Mouse (Mus musculus): ENCODE data around the gene Card11. TPM values are rescaled to one million over a fixed set of nuclear protein-coding genes. Genes with fewer than 3 reads are reported as not detected.

The Card11 gene
- polyA plus RNA-seq, 1 experiment from 2014 or later, result 0.06 TPM

DNA sequence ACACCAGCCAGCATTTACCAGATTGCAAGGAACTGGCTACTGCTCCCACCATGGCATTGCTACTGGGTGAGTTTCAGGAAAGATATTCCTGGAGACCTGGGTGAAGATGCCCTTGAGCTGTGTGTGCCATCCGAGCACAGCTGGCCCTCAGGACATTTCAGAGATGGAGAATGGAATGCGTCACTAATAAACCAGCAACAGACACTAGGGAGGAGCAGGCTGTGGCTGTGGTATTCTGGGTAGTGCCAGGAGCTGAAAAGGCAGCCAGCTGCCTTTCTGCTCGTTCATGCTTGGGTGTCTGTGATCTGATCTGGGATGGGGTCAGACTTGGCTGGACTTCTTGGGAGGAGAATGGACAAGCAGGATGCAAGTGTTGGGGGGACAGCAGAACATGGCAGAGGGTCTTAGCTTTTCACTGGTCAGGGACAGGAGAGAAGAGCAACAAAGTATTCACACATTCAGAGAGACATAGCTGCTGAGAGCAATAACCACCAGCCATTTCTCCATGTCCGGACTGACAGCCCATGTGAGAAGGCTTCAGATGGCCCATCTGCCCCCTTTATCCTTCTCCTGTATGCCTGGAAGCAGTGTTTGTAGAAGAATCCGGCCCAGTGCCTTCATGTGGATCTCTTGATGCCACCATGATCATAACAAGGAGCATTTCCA, 60.0 kb downstream of the Card11 start:
- peak overlapping the region; percentile 12 for H3K4me2 ChIP-seq (replicated peaks)
- H3K4me1 ChIP-seq, result peaks cover 16% of the 10 kb centered on the region
- H3K36me3 ChIP-seq, result no peaks in the 10 kb centered on the region
- no peak for ATAC-seq (replicated peaks)
- H3K4me3 ChIP-seq, result no peak overlapping the region
- no peaks in the 10 kb centered on the region for H3K9me3 ChIP-seq
- peaks cover 43% of the 10 kb centered on the region for H3K27me3 ChIP-seq
- no peak overlapping the region for H3K9ac ChIP-seq (replicated peaks)
- WGBS, result 28% methylated on average over 5 of the region's 5 CpGs
- H3K27ac ChIP-seq (replicated peaks), result peak overlapping the region; percentile 81

DNA sequence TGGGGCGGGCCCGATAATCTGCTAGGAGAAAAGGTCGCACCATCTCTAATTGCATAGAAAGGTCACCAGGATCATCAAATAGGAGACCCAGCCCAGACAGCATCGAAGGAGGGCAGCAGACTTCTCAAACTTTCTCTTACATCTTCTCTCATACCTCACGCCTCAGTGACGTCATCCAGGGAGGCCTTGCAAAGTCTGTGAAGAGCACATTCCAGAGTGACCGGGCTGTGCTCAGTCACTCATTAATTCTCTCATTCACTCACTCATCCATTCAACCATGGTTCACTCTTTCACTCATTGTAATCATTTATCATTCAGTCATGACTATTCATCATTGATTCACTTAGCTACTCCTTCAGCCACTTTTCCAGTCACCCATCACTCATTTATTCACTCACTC, 63.6 kb downstream of the Card11 start:
- Histone ChIP-seq H3K9me3 (no peaks in the 10 kb centered on the region), H3K4me2 (replicated peaks) (no peak overlapping the region), H3K9ac (replicated peaks) (no peak overlapping the region), H3K4me3 (no peak overlapping the region), H3K36me3 (no peaks in the 10 kb centered on the region), H3K4me1 (peaks cover 23% of the 10 kb centered on the region), H3K27me3 (peaks cover 22% of the 10 kb centered on the region), H3K27ac (replicated peaks) (no peak overlapping the region)
- ATAC-seq (replicated peaks), result no peak
- WGBS, result 81% methylated on average over 7 of the region's 7 CpGs

- no peaks in the 10 kb centered on the region for H3K36me3 ChIP-seq
- no peak overlapping the region for H3K4me3 ChIP-seq
- WGBS, result 92% methylated on average over 3 of the region's 3 CpGs
- H3K4me1 ChIP-seq, result peaks cover 19% of the 10 kb centered on the region
- no peak for ATAC-seq (replicated peaks)
- H3K9ac ChIP-seq (replicated peaks), result no peak overlapping the region
- H3K4me2 ChIP-seq (replicated peaks), result no peak overlapping the region
- H3K9me3 ChIP-seq, result no peaks in the 10 kb centered on the region
- peaks cover 21% of the 10 kb centered on the region for H3K27me3 ChIP-seq
- no peak overlapping the region for H3K27ac ChIP-seq (replicated peaks)
Measured at GRCm38 (mm10) chr5:140935848-140936247, 64.5 kb downstream of the Card11 start.

DNA sequence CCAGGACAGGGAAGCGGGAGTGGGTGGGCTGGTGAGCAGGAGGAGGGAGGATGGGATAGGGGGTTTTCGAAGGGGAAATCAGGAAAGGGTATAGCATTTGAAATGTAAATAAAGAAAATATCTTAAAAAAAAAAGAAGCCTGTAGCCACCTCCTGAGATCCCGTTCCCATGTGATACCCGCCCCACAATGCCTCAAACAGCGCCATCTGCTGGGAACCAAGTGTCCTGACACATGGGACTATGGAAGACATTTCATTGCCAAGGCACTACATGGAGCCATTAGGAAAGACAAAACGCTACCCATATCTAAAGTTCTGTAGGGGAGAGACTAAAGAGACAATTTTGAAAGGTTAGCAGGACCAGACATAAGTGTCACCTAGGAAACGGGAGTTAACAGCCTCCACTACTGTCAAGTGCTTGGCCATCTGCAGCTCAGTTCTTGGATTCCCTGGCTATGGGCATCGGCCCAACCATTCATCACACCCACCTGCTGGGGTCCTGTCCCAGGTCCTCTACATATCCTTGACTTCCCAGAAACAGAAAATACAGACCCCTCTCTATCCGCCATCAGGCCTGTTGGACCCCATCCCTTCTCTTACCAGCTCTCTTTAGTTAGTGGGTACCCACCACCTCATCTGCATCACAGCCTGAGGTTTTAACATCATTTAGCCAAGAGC, 65.6 kb downstream of the Card11 start:
- no peak overlapping the region for H3K4me2 ChIP-seq (replicated peaks)
- ATAC-seq (replicated peaks), result no peak
- no peaks in the 10 kb centered on the region for H3K9me3 ChIP-seq
- peaks cover 21% of the 10 kb centered on the region for H3K27me3 ChIP-seq
- H3K4me1 ChIP-seq, result peaks cover 9% of the 10 kb centered on the region
- H3K9ac ChIP-seq (replicated peaks), result no peak overlapping the region
- no peak overlapping the region for H3K4me3 ChIP-seq
- WGBS, result 82% methylated on average over 9 of the region's 9 CpGs
- no peak overlapping the region for H3K27ac ChIP-seq (replicated peaks)
- no peaks in the 10 kb centered on the region for H3K36me3 ChIP-seq

GRCm38 (mm10) chr5:140931523-140932229, 68.7 kb downstream of the Card11 start:
- 34% methylated on average over 5 of the region's 5 CpGs for WGBS
- H3K9me3 ChIP-seq, result no peaks in the 10 kb centered on the region
- no peak overlapping the region for H3K4me2 ChIP-seq (replicated peaks)
- peak overlapping the region; percentile 62 for H3K27ac ChIP-seq (replicated peaks)
- H3K4me1 ChIP-seq, result peaks cover 9% of the 10 kb centered on the region
- no peaks in the 10 kb centered on the region for H3K36me3 ChIP-seq
- ATAC-seq (replicated peaks), result no peak; the same call in 1 of the 2 replicates
- H3K27me3 ChIP-seq, result peaks cover under 1% of the 10 kb centered on the region; the same call in 1 of the 2 replicates
- H3K9ac ChIP-seq (replicated peaks), result no peak overlapping the region
- H3K4me3 ChIP-seq, result no peak overlapping the region

DNA sequence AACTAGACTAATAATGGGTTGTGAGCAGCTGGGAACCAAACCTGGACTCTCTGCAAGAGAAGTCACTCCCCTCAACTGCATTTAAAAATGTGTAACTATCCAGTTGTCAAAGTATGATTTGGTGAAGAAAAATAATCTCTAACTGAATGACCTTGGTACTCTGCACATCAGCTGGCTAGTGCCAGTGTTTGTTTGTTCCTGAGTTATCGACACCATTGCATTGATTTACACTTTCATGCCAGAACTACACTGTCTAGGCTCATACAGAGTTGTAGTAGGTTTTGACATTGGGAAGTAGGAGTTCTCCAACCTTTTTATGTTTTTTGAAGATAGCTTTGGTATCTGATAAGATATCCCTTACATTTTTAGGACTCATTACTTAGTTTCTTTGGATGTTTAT, 81.9 kb downstream of the Card11 start:
- H3K27me3 ChIP-seq, result no peaks in the 10 kb centered on the region
- H3K9me3 ChIP-seq, result peaks cover 10% of the 10 kb centered on the region
- no peaks in the 10 kb centered on the region for H3K36me3 ChIP-seq
- H3K4me3 ChIP-seq, result no peak overlapping the region
- no peak overlapping the region for H3K4me2 ChIP-seq (replicated peaks)
- no peak for ATAC-seq (replicated peaks)
- no peaks in the 10 kb centered on the region for H3K4me1 ChIP-seq
- H3K9ac ChIP-seq (replicated peaks), result no peak overlapping the region
- WGBS, result 89% methylated on average over 1 of the region's 1 CpGs
- H3K27ac ChIP-seq (replicated peaks), result no peak overlapping the region

- Histone ChIP-seq H3K27me3 (no peaks in the 10 kb centered on the region), H3K27ac (replicated peaks) (no peak overlapping the region), H3K36me3 (no peaks in the 10 kb centered on the region), H3K4me2 (replicated peaks) (no peak overlapping the region), H3K9ac (replicated peaks) (no peak overlapping the region), H3K4me3 (no peak overlapping the region), H3K4me1 (no peaks in the 10 kb centered on the region), H3K9me3 (peaks cover 10% of the 10 kb centered on the region)
- no peak for ATAC-seq (replicated peaks)
- 90% methylated on average over 1 of the region's 1 CpGs for WGBS
Measured at GRCm38 (mm10) chr5:140917807-140918206, 82.6 kb downstream of the Card11 start.

DNA sequence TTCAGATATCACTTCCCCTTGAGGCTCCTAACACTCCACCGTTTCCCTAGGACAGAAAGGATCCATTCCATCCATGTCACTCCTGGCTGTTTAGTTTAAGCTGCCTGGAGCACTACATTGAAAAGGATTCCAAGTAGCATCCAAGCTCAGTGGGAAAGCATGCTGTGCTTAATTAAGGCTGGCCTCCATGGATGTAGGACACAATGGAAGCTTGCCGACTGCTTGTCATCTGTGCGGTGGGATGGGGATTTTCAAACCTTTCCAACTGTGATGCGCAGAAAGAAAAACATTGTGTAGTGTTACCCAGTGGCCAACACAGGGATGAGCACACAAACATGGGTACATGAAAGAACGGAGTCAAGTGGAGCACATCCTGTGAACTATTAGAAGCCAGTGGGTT, 89.5 kb downstream of the Card11 start:
- H3K9me3 ChIP-seq, result no peaks in the 10 kb centered on the region
- WGBS, result 57% methylated on average over 5 of the region's 5 CpGs
- no peaks in the 10 kb centered on the region for H3K27me3 ChIP-seq
- no peak overlapping the region for H3K4me2 ChIP-seq (replicated peaks)
- H3K27ac ChIP-seq (replicated peaks), result no peak overlapping the region
- no peak overlapping the region for H3K4me3 ChIP-seq
- no peak for ATAC-seq (replicated peaks)
- H3K9ac ChIP-seq (replicated peaks), result no peak overlapping the region
- H3K4me1 ChIP-seq, result no peaks in the 10 kb centered on the region
- no peaks in the 10 kb centered on the region for H3K36me3 ChIP-seq

GRCm38 (mm10) chr5:140900866-140901265, 99.5 kb downstream of the Card11 start:
- H3K4me1 ChIP-seq, result no peaks in the 10 kb centered on the region
- ATAC-seq (replicated peaks), result no peak
- 89% methylated on average over 13 of the region's 13 CpGs for WGBS

DNA sequence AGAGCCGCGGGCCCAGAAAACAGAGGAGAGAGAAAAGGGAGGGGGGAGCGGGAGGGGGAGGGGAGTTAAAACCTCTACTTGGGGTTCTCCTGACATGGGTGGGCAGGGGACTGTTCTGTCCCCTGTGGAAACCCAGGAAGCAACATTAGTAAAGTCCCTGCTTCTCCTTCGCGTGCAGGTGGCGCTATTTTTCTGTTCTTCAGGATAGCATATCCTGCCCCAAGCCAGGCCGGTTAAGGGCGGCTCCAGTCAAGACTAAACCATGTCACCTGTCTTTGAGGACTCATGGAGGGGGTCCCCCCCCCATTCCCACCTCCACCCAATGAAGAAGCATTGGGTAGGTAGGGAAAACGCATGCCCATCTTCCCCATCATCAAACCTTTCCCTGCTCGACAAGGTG, 109.3 kb downstream of the Card11 start:
- Histone ChIP-seq H3K36me3 (no peaks in the 10 kb centered on the region), H3K4me1 (no peaks in the 10 kb centered on the region), H3K27ac (replicated peaks) (no peak overlapping the region), H3K4me3 (no peak overlapping the region), H3K4me2 (replicated peaks) (no peak overlapping the region), H3K9me3 (no peaks in the 10 kb centered on the region), H3K9ac (replicated peaks) (no peak overlapping the region), H3K27me3 (no peaks in the 10 kb centered on the region)
- 50% methylated on average over 10 of the region's 10 CpGs for WGBS
- ATAC-seq (replicated peaks), result no peak

More at GRCm38 (mm10) chr5:140900866-140901265, 99.5 kb downstream of the Card11 start:
- H3K4me3 ChIP-seq, result no peak overlapping the region
- no peaks in the 10 kb centered on the region for H3K9me3 ChIP-seq
- H3K27me3 ChIP-seq, result no peaks in the 10 kb centered on the region
- H3K4me2 ChIP-seq (replicated peaks), result no peak overlapping the region
- no peaks in the 10 kb centered on the region for H3K36me3 ChIP-seq
- no peak overlapping the region for H3K9ac ChIP-seq (replicated peaks)
- H3K27ac ChIP-seq (replicated peaks), result no peak overlapping the region

DNA sequence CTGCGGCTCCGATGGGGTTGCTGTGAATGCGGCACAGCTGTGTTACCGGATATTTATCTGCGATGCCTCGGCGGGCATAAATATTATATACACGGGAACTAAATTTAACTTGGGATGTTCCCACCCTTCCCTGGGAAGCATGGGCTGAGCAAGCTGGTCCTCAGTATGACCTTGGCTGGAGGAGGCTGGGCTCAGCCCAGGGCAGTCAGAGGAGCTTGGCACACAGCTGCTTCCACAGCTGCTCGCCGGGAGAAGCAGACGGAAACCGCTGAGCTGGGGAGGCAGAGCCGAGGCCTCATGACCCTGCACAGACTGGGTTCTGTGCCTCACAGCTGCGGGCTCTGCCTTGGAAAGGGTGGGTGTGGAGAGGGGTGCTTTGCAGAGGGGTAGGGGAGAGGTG, 110.3 kb downstream of the Card11 start:
- no peak overlapping the region for H3K4me2 ChIP-seq (replicated peaks)
- H3K4me3 ChIP-seq, result no peak overlapping the region
- H3K36me3 ChIP-seq, result no peaks in the 10 kb centered on the region
- 67% methylated on average over 14 of the region's 14 CpGs for WGBS
- no peak overlapping the region for H3K9ac ChIP-seq (replicated peaks)
- no peak overlapping the region for H3K27ac ChIP-seq (replicated peaks)
- H3K4me1 ChIP-seq, result no peaks in the 10 kb centered on the region
- ATAC-seq (replicated peaks), result no peak
- H3K27me3 ChIP-seq, result no peaks in the 10 kb centered on the region
- no peaks in the 10 kb centered on the region for H3K9me3 ChIP-seq

DNA sequence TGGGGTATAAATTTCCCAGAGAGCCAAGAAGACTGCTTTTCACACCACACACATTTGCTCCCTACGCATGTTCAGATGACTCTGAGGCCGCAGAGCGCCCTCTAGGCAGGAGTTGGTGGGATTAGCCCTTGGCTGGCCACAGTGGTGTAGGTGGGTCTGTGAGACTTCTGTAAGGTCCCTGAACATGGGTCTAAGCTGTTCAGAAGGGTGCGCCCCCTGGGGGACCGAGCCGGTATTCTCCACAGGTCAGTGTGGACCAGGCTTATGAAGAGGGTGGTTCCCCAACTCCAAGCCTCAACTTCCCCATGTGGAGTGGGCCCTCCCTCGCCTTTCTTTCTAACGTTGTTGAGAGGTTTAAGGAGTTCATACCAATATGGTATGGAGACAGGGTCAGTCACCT, 110.8 kb downstream of the Card11 start:
- Histone ChIP-seq H3K27me3 (no peaks in the 10 kb centered on the region), H3K27ac (replicated peaks) (no peak overlapping the region), H3K4me2 (replicated peaks) (no peak overlapping the region), H3K36me3 (no peaks in the 10 kb centered on the region), H3K4me3 (no peak overlapping the region), H3K4me1 (no peaks in the 10 kb centered on the region), H3K9ac (replicated peaks) (no peak overlapping the region), H3K9me3 (no peaks in the 10 kb centered on the region)
- no peak for ATAC-seq (replicated peaks)
- 53% methylated on average over 8 of the region's 8 CpGs for WGBS
